Mouse (Mus musculus) thymus, postnatal 10 days (tissue): Measurements from ENCODE around the gene Coro2a.

Experiments
- DNase-seq, 2 experiments: peaks; one replicate each; pipeline ENCODE4 v3.0.0; 2021; ENCODE audit warnings: low spot score in 2 of 2

Gene Coro2a

GRCm38 (mm10) chr4:46527558-46527926 is 74.5 kb downstream of the Coro2a start:
- no peak for DNase-seq

GRCm38 (mm10) chr4:46526798-46527557 is 75.0 kb downstream of the Coro2a start:
- DNase-seq: peak in 1 of 2 experiments; percentile 41

GRCm38 (mm10) chr4:46526226-46526625 is 75.8 kb downstream of the Coro2a start:
- DNase-seq: no peak

GRCm38 (mm10) chr4:46523324-46523723 is 78.7 kb downstream of the Coro2a start:
- no peak for DNase-seq

GRCm38 (mm10) chr4:46521457-46521856 is 80.5 kb downstream of the Coro2a start:
- no peak for DNase-seq

- DNase-seq: no peak
These were observed 81.5 kb downstream of the Coro2a start for GRCm38 (mm10) chr4:46520491-46520890.

- DNase-seq: peak; percentile 85 to 90
These were observed 94.1 kb downstream of the Coro2a start for GRCm38 (mm10) chr4:46507736-46508460.

- peak; percentile 85 to 90 for DNase-seq
These were observed 95.0 kb downstream of the Coro2a start for GRCm38 (mm10) chr4:46506801-46507610.

- no peak for DNase-seq
These were observed 96.5 kb downstream of the Coro2a start for GRCm38 (mm10) chr4:46505361-46506057.

- no peak for DNase-seq
These were observed 98.1 kb downstream of the Coro2a start for GRCm38 (mm10) chr4:46503881-46504280.

- no peak for DNase-seq
These were observed 99.1 kb downstream of the Coro2a start for GRCm38 (mm10) chr4:46502606-46503502.

- DNase-seq: peak in 1 of 2 experiments; percentile 60
These were observed 103.0 kb downstream of the Coro2a start for GRCm38 (mm10) chr4:46498976-46499375.

GRCm38 (mm10) chr4:46498511-46498910 is 103.5 kb downstream of the Coro2a start:
- no peak for DNase-seq

GRCm38 (mm10) chr4:46497286-46497892 is 104.6 kb downstream of the Coro2a start:
- DNase-seq: peak; percentile 69 to 88

- no peak for DNase-seq
These were observed 106.5 kb downstream of the Coro2a start for GRCm38 (mm10) chr4:46495543-46495942.

- no peak for DNase-seq
These were observed 108.9 kb downstream of the Coro2a start for GRCm38 (mm10) chr4:46493071-46493470.

- DNase-seq: peak; percentile 95 to 97
These were observed 112.7 kb downstream of the Coro2a start, which contains the start of gene Nans for GRCm38 (mm10) chr4:46489028-46489925. Gene Nans, plus strand, starts transcription at chr4:46489248.

GRCm38 (mm10) chr4:46487348-46487747 is 114.7 kb downstream of the Coro2a start:
- DNase-seq: no peak
